Mouse (Mus musculus) spleen, adult 12 weeks (tissue): ENCODE measurements around the gene Odaph.
"Not testable (repeated sequence)": the region's sequence is repeated elsewhere in the genome, so short reads cannot be mapped to it uniquely, and the experiment has no call there.

Experiments
- DNase-seq: peaks from one replicate; pipeline ENCODE4 v3.0.0; 2022; ENCODE audit warnings: low spot score

Gene Odaph

DNA sequence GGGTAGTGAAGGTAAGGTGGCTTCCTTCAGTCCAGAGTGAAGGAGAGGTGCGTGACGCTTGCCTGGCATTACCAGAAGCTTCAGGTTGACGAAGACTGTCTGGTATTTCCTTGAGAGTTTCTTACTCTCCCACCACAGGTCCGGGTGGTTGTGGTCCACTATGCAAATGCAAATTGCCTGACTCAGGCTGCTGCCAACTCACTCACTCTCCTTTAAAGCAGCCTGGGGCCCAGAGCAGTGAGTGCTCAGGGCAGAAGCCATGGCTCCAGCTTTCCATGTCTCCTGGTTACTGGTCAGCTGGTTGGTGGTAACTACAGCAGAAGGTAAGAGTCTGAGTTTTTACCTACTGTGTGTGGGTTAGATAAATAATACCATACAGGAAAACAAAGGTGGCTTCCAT, at the start of gene Odaph:
TSS of gene Odaph (plus strand) at position 240 of the 400 bp plus-strand sequence.
- no peak for DNase-seq

DNA sequence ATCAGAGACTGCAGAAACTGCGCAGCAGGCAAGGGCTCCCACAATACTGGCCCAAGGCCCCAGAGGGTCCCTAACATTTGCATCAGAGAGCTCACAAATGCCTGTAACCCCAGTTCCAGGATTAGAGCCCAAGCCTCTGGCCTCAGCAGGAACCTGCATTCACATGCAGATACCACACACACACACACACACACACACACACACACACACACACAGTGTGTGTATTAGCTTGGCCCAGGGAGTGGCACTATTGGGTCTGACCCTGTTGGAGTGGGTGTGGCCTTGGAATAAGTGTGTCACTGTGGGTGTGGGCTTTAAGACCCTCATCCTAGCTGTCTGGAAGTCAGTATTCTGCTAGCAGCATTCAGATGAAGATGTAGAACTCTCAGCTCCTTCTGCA, 41.7 kb upstream of the Odaph start:
- not testable (repeated sequence) for DNase-seq

GRCm38 (mm10) chr5:91947008-91947407, 40.3 kb upstream of the Odaph start:
- DNase-seq = no peak

GRCm38 (mm10) chr5:91949441-91949840, 37.8 kb upstream of the Odaph start:
- DNase-seq = no peak

DNA sequence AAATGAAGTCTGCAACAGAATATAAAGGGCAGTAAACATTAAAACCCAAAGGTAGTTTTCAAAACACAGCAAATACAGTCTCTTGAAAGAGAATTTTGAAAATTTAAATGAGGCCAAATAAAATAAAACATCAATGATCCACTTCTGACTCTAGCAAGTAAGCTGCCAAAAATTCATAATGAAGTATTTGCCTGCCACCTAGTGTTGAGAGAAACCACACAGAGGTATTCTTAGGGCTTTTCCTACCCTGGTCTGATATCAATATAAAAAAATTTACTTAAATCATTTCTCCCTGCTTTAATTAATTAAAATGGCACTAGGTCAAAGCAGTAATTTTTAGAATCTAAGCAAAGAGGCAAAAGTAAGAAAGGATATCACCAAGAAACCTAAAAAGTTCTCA, 35.9 kb upstream of the Odaph start:
- DNase-seq = no peak

DNA sequence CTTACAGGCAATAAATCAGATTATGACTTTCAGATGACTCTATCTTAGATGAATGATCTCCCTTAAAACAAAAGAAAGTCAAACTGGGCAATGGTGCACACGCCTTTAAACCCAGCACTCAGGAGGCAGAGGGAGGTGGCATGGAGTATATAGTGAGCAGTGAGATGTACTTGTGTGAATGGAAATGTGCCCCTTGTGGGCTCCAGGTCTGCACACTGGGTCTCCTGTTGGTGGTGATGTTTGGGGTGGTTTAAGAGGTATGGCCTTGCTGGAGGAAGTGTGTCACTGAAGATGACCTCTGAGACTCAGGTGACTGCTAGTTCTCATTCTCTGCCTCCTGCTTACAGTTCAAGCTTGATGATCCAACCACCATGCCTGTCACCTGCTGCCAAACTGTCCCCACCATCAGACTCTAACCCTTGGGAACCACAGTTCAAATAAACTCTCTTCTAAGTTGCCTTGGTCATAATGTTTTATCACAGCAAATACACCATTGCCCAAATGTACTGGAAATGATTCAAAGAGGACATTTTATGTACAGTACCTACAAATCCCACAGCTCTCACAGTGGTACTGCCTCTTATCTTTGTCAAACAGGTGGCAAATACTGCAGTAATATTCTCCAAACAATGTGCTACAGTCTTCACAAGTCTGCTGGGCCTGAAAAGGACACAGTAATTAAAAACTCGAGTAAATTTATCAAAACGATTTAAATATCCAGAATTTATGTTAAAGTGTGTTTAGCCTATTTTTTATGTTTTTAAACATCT, 30.1 kb upstream of the Odaph start:
- DNase-seq = no peak

- no peak for DNase-seq
These were observed 28.2 kb upstream of the Odaph start for GRCm38 (mm10) chr5:91959096-91959495.

GRCm38 (mm10) chr5:91959986-91960385, 27.3 kb upstream of the Odaph start:
- no peak for DNase-seq

DNA sequence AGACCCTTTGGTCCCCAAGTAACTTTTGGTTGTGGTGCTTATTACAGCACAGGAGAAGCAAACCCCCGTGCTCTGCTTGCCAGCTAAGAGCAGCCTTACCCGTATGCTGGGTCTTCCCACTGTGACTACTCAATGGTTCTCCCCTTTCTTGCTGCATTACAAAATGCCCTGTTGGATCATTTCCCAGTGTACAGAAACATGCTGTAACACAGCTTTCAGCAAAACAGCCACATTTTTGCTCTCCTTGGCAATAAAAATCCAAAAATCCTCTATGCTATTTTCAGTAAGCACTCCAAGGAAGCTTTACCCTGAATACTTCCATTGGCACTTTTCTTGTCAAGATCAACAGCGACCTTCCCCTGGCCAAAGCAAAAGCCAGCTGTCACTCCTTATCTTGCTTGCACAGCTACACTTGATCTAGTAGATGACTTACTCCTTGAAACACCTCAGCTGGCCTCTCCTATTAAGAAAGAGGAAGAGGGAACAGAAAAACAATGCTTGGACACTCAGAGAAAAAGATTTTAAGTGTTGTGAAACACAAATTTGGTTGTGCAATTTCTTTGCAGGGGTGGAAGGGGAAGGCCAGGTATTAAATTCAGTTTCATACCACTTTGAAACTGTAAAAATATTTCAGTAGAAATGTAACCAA, 26.5 kb upstream of the Odaph start:
- DNase-seq = peak; percentile 12

DNA sequence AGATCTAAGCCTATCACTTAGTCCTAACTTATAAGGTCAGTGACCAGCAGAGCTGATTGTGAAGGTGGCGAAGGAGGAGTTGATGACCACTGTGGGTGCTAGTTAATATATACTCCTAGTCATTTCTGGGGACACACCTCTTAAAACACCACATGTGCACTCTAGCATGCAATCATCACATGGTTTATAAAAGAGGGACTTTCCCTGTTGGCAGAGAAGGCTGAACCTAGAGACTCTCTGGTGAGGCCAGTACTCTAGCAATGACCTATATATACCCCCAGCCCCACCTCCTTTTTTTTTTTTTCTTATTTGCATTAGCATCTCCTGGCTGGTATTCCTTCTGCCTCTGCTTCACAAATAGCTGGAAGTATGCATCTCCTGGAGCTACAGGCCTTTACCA, 25.9 kb upstream of the Odaph start:
- DNase-seq = no peak

DNA sequence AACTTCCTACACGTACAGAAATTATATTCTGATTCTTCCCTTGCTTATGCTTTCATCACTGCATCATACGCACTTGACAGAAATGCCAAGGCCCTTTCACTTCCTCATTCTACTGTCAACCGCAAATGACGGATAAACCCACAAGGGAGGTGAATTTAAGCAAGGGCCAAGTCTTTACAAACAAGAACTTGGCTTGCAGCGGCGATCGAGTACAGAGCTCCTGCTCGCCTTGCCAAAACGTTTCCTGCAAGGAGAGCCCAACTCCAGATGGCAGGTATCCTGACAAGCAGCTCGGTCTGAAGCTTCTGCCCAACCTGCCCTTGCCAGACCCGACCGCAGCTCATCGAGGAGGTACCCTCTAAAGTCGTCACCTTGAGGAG, 25.0 kb upstream of the Odaph start:
- no peak for DNase-seq

- DNase-seq = peak; percentile 92
These were observed 24.4 kb upstream of the Odaph start, which contains the start of gene Rchy1 for GRCm38 (mm10) chr5:91962639-91963440. Gene Rchy1 (minus strand): TSS chr5:91963068.

DNA sequence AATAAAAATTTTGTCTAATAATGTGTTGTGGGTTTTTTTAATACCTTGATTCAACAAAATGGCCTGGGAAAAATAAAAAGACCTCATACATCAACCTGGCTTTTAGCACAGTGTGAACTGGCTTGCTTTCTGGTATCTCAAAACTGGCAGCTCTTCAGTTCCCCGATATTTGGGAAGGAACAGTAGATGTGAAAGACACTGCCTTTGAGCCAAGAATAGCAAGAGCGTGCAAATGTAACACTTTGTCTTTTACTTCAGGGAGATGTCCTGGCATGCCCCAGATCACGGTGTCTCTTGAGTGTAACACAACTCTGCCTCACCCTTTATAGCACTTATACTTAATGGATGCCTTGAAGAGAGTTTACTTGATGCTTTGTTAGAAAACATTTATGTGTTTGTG, 15.2 kb upstream of the Odaph start:
- DNase-seq = no peak

DNA sequence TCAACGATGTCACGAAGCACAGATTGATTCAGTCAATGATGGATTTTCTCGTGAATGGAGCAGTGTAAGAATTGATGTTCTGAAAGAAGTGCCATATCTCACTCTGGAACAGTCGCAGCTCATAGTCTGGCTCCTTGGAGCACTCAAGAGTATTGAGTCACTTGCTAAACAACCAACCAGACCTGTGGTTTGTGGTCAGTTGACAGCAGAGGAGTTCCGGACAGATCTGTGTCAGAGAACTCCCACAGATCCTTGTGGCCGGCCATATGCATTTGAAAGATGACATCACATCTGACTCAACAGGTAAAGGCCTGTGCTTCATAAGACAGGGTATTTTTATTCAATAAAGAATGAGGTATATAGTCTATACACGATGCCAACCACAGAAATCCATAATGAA, 13.3 kb upstream of the Odaph start:
- no peak for DNase-seq

- no peak for DNase-seq
These were observed 11.5 kb upstream of the Odaph start for GRCm38 (mm10) chr5:91975758-91976157.

DNA sequence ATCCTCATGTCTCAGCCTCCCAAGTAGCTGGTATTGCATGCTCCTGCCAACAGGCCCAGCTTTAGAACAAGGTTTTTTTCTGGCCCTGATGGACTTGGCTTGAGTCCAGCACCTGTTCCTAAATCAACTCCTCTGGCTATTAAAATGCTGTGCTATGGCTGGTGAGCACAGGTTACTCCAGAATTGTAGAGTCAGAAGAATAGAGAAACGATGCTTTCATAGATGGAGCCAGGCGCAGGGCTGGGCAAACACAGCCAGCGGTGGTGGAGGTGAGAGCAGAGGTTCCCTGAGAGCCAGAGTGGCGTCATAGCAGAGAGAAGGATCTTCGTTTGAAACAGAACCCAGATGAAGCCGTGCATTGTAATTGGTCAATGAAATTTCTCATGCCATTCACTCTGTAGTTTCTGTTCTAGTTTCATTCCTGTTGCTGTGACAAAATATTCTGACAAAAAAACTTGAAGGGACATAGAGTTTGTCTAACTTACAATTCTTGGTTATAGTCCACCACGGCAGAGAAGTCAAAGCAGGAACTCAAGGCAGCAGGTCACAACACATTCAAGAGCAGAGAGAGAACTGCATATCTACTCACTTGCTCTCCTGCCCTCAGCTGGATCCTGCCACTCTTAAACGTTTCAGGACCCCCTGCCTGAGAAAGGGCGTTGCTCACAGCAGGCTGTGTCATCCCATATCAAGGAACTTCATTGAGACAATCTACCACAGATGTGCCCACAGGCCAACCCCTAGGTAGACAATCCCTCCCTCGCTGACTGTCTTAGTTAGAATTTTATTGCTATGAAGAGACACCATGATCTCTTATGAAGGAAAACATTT, 10.5 kb upstream of the Odaph start:
- DNase-seq = no peak

DNA sequence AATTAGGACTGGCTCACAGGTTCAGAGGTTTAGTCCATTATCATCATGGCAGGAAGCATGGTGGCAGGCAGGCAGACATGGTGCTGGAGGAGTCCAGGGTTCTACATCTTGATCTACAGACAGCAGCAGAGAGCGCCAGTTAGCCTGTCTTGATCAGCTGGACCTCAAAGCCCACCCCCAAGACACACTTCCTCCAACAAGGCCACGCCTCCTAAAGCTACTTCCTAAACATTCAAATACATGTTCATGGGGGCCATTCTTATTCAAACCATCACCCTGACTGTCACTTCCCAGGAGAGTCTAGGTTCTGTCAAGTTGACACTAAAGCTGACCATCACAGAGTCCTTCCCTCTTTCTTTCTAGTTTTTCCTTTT, 9.9 kb upstream of the Odaph start:
- no peak for DNase-seq

GRCm38 (mm10) chr5:91981176-91981840, 6.0 kb upstream of the Odaph start:
- no peak for DNase-seq

- DNase-seq = no peak
These were observed 3.8 kb upstream of the Odaph start for GRCm38 (mm10) chr5:91983490-91983889.

- DNase-seq = no peak
These were observed 1.6 kb upstream of the Odaph start for GRCm38 (mm10) chr5:91985721-91986120.

DNA sequence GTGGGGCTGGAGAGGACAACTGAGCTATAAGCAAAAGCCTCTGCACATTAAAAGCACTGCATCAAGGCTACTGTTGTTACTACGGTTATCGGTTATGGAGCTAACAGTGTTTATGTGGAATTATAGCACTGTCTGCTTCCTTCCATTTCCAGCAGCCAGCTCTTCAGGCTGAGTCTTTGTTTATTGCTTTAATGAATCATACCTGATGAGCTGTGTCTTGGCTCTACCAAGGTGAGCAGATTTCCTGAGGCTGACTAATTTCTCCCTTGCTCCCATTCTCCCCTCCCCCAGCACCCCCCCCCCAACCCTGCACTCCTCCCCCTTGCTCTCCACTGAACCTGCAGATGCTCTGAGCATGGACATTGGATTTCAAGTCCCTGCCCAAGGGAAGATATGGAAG, 524 bp downstream of the Odaph start:
- DNase-seq = no peak

- DNase-seq = no peak
These were observed 2.0 kb downstream of the Odaph start for GRCm38 (mm10) chr5:91989261-91989660.
